Mouse (Mus musculus) adrenal gland, postnatal 10 days (tissue): Measurements from ENCODE around the gene Zbtb44. TPM values are rescaled to one million over a fixed set of nuclear protein-coding genes. Genes with fewer than 3 reads are reported as not detected.

Experiments
- DNase-seq: peaks from one replicate; pipeline ENCODE4 v3.0.0; 2021; ENCODE audit warnings: mixed read lengths
- total RNA-seq, 2 experiments: library from RNA; stranded (reverse); gene quantifications; 2 replicates each; pipeline ENCODE4 v1.2.3; 2021

The Zbtb44 gene
- total RNA-seq, 2 experiments from 2014 or later: 44.3 to 47.3 TPM

DNA sequence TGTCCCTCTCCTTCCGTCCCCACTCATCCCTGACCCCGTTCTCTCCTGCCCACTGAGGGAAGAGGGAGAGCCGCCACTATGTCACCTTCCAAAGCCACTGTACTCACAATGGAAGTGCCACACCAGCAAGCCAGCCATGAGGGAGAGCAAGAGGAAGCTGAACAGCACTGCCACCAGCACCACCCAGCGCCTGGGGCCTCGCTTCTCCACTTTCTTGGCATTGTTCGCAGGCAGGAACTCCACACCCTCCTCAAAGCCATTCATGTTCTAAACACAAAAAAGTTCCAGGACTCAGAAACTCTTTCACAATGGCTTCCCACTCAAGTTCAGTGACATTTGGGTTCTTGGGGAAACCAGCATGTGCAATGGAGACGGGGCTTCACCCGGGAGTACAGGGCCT is 78.0 kb downstream of the Zbtb44 start:
- DNase-seq: no peak

DNA sequence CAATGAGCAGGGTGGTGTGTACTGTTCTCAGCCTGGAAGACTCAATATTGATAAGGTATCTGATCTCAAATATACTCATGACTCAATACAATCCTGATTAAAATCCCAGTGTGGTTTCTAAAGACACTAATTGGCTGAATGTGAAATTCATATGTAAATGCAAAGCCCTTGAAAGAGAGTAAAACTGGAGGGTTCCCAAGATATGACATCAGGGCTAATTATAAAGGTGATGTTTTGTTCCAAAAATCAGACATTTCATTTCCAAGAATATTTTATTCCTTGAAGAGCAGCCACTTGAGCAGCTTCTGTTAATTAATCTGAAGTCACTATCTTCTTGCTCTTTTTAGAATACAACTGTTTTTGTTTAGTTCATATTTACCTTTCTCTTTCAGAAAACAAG is 85.1 kb downstream of the Zbtb44 start:
- DNase-seq: no peak

DNA sequence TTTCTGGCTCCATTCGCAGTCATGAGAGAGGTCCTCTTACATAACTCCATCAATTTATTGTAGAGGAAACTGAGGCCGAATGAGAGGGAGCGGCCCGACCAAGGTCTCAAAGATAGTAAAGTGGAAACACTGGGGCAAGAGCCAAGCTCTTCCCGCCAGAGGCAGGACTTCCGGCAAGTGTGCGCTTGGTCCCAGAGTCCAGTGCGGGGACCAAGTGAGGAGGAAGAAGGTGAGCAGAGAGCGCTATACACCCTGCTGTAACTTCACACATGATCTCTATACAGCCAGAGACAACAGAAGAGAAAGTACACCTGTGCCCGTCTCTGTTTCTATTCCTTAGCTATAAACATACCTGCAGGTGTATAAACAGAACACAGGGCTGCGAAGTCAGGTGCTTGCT is 86.6 kb downstream of the Zbtb44 start:
- DNase-seq: no peak

DNA sequence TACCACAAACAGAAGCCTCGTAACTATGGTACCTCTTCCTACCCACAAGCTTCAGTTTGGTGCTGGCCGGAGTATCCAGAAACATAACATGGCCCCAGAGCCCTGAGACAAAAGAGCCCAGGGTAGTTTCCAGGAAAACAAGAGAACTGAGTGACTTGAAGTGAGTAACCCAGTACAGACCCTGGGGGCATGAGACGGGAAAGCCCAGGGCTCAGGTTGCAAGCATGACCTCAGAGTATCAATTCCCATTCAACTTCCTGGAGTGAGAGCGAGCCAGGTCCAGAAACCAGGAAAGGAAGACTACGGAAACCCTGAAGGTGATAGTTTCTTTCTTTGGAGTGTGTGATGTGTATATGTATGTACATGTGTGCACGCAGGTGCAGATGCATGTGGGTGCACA is 87.0 kb downstream of the Zbtb44 start:
- DNase-seq: no peak

DNA sequence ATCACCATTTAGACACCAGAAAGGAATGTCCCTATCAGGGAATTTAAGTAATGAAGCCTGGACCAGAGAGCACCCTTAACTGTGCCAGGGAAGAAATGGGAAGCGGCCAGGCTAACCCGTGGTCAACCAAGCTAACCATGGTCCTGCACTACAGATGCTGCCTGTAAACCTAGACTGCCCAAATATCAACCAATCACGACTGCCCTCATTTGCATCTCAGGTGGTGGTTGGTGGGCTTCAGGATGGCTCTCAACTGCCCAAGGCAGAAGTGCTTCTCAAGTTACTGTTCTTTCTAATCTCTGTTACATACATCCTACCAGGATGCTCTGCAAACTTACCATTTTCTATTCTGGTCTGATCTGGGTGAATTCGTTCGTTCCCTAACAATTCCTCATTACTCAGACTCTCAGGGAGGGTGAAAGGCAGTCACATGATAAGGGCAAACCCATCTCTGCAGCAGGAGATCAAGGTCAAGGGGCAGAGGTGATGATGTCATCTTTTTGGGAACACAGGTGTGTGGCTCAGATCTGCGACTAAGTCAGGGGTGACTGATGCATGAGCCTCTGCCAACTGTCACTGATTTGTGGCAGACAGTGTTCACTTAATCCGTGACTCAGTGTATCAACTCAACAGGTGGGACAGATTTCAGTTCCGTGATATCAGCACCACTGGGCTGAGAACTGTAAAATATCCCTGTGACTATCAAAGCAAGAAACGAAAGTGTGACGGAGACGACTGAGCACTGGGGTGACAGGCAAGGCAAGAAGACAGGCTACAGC is 88.3 kb downstream of the Zbtb44 start:
- no peak for DNase-seq

DNA sequence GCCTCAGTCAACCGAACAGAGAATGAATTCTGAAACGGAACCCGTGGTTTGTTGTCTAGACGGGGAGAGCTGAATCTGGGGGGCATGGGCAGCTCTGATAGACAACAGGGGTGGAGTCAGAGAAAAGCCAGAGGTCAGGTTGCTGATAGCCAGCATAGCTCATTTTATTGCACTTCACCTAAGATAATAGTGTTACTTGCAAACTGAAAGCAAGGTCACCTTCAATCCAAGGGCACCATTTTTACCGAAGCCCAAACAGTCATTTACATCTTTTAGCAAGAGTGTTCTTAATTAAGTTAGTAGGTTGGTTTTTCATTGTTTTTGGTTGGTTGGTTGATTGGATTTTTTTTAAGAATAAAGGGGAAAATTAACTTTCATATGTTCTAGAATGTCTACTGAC is 89.0 kb downstream of the Zbtb44 start:
- DNase-seq: no peak

DNA sequence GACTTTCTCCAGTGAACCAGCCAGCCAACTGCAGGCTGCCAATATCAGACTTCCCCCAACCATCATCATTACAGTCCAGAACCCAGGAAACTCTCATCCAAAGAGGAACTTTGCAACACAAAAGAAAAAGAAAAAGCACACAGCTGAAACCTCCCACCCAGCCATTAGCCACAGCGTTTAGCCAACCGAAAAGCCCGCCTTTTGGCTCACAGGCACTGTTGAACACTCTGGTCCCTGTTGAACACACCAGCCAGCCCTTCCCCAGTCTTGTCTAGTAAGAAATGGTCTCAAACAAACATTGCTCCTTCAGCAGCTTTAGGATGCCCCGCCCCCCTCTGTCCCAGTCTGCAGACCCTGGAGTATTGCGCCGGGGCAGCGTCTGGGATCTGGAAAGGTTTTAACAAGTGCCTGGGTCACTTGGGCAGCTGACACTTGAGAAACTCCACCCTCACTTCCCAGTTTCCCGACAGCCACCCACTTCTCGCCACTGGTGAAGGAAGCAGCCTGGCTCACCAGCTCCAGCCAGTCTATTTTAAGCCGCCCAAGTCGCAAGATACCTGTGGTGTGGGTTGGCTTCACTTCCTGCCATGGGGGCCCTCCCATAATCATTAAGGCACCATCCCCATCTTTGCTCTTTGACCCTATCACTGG is 89.6 kb downstream of the Zbtb44 start:
- DNase-seq: no peak

DNA sequence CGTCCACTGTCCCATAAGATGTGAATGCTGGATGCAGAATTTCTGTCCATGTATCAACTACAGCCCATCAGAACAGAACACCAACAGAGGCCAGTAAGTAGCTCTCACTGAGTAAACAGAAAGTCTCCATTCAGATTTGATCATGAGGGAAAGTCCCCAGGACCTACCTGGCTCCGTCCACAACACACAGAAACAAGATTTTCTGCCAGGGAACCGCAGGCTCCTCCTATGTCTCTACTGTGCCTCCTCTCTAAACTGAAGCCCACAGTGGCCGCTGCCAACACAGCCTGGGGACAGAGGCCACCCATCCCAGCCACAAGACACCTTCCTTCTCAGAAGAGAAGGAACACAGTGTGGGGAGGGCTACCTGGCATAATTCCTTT is 90.1 kb downstream of the Zbtb44 start:
- DNase-seq: no peak

DNA sequence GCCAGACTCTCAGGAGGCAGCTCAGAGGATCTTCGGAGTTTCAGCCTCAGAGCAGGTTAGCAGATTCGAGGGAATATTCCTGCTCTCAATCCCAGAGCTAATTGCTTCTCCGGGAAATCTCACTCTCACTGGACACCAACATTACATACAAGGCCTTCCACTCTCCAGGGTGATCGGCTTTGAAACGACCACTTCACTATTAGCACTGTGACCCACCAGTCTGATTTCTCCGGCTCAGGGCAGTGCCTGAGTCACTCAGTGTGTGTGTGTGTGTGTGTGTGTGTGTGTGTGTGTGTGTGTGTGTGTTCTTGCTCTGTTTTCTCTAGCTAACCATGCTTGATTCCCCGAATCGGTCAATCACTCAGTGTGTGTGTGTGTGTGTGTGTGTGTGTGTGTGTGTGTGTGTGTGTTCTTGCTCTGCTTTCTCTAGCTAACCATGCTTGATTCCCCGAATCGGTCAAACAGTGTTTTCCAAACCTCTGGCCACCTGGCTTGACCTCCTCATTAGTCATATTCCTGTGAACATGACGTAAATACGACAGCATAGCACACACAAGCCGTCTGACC is 92.1 kb downstream of the Zbtb44 start:
- DNase-seq: peak; percentile 37

Other genes starting within 250 kb of the Zbtb44 start
- gene Adamts15, start 108.2 kb upstream of the Zbtb44 start, total RNA-seq: 1 to 10 TPM; 6.4 to 7.0 TPM
- 1 to 10 TPM in 1 of 2 experiments, under 1 TPM in 1; 0.96 to 1.2 TPM for gene Adamts8, start 88.1 kb upstream of the Zbtb44 start, total RNA-seq
- under 1 TPM; 0.75 to 0.82 TPM for gene St14, start 101.2 kb downstream of the Zbtb44 start, total RNA-seq
- 100 to 1,000 TPM; 528 to 532 TPM for gene Aplp2, start 181.2 kb downstream of the Zbtb44 start, total RNA-seq
- 1 to 10 TPM; 5.9 to 7.8 TPM for gene Prdm10, start 249.9 kb downstream of the Zbtb44 start, total RNA-seq